Mouse (Mus musculus) liver, embryonic 13.5 days (tissue): Measurements from ENCODE around the gene Nup107. TPM values are rescaled to one million over a fixed set of nuclear protein-coding genes. Genes with fewer than 3 reads are reported as not detected.
"Not testable (repeated sequence)": the region's sequence is repeated elsewhere in the genome, so short reads cannot be mapped to it uniquely, and the experiment has no call there.

Experiments used
- ATAC-seq: fragments of 200-750 bp; cut with Nextera tagmentation; 2 replicates; pipeline ENCODE4 v1.8.0; 2017; ENCODE audit warnings: low read depth, mild to moderate bottlenecking, moderate number of reproducible peaks, moderate library complexity
- DNase-seq: peaks from one replicate; pipeline ENCODE4 v3.0.0; 2022
- H3K27ac ChIP-seq: fragments of 300-500 bp; sonication (generic); 2 replicates; pipeline ENCODE4 v1.5.1; 2015; ENCODE audit warnings: moderate library complexity, mild to moderate bottlenecking, inconsistent platforms
- H3K27me3 ChIP-seq: fragments of 300-500 bp; sonication (generic); 2 replicates; pipeline ENCODE4 v1.6.1; 2015; ENCODE audit warnings: mild to moderate bottlenecking, inconsistent platforms
- H3K36me3 ChIP-seq: fragments of 300-500 bp; sonication (generic); 2 replicates; pipeline ENCODE4 v1.6.1; 2015; ENCODE audit warnings: mild to moderate bottlenecking, inconsistent platforms
- H3K4me1 ChIP-seq: fragments of 300-500 bp; sonication (generic); replicated peaks from 2 replicates; pipeline ENCODE4 v1.6.1; 2015; ENCODE audit warnings: inconsistent platforms
- H3K4me2 ChIP-seq: fragments of 300-500 bp; sonication (generic); 2 replicates; pipeline ENCODE4 v1.6.1; 2015; ENCODE audit warnings: inconsistent platforms, mild to moderate bottlenecking, moderate library complexity
- H3K4me3 ChIP-seq: fragments of 300-500 bp; sonication (generic); replicated peaks from 2 replicates; pipeline ENCODE4 v1.5.1; 2015; ENCODE audit warnings: mild to moderate bottlenecking, inconsistent platforms
- H3K9ac ChIP-seq: fragments of 300-500 bp; sonication (generic); 2 replicates; pipeline ENCODE4 v1.6.1; 2015; ENCODE audit warnings: mild to moderate bottlenecking, inconsistent platforms
- H3K9me3 ChIP-seq: fragments of 300-500 bp; sonication (generic); replicated peaks from 2 replicates; pipeline ENCODE4 v1.6.1; 2016; ENCODE audit warnings: inconsistent platforms
- WGBS: fragments of 180-500 bp; shearing (Covaris S2); methylation state at CpG from one replicate; pipeline ENCODE4 v1.1.7; 2015; ENCODE audit not compliant: insufficient replicate concordance; 5-methylcytosine and 5-hydroxymethylcytosine counted together
- polyA plus RNA-seq: library from polyadenylated mRNA; unstranded; fragments of >200 nt; fragmentation: Nextera tagmentation; extraction: Ambion mirVana; gene quantifications from 2 replicates; pipeline ENCODE4 v1.2.1, GENCODE M21; 2015

Nup107 gene
- polyA plus RNA-seq, 1 experiment from 2014 or later, result 54.8 TPM

- no peaks in the 10 kb centered on the region for H3K36me3 ChIP-seq
- no peak for DNase-seq
- H3K4me1 ChIP-seq, result peaks cover 16% of the 10 kb centered on the region
- no peak overlapping the region; the same call in 1 of the 2 replicates for H3K27ac ChIP-seq
- H3K9ac ChIP-seq, result no peak overlapping the region
- H3K27me3 ChIP-seq, result no peaks in the 10 kb centered on the region
- H3K9me3 ChIP-seq, result no peaks in the 10 kb centered on the region
- no peak overlapping the region for H3K4me2 ChIP-seq
- ATAC-seq, result no peak
- WGBS, result 61% methylated on average over 19 of the region's 19 CpGs
- H3K4me3 ChIP-seq, result no peak overlapping the region
Measured at GRCm38 (mm10) chr10:117718161-117719119, 74.1 kb downstream of the Nup107 start.

- Histone ChIP-seq H3K27me3 (no peaks in the 10 kb centered on the region), H3K4me1 (peaks cover 16% of the 10 kb centered on the region), H3K27ac (no peak overlapping the region), H3K4me2 (no peak overlapping the region), H3K9me3 (no peaks in the 10 kb centered on the region), H3K9ac (no peak overlapping the region), H3K4me3 (no peak overlapping the region), H3K36me3 (no peaks in the 10 kb centered on the region)
- 5% methylated on average over 4 of the region's 4 CpGs for WGBS
- peak; percentile 53; the same call in 1 of the 2 replicates for ATAC-seq
- DNase-seq, result no peak
Measured at GRCm38 (mm10) chr10:117717583-117717982, 74.9 kb downstream of the Nup107 start.

DNA sequence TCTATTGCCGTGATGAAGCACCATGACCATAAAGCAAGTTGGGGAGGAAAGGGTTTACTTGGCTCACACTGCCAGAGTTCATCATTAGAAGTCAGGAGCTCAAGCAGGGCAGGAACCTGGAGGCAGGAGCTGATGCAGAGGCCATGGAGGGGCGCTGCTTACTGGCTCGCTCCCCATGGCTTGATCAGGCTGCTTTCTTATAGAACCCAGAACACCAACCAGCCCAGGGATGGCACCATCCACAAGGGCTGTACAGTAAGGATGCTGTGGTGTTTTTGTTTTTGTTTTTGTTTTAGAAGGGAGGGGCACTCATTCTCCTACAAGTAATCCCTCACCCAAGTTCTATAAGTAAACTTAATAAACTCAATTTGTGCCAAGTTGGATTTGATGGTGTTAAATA lies 75.8 kb downstream of the Nup107 start:
- H3K36me3 ChIP-seq, result no peaks in the 10 kb centered on the region
- DNase-seq (no peak), ATAC-seq (no peak)
- no peaks in the 10 kb centered on the region for H3K9me3 ChIP-seq
- WGBS, result 74% methylated on average over 3 of the region's 3 CpGs
- H3K4me2 ChIP-seq, result no peak overlapping the region
- H3K9ac ChIP-seq, result no peak overlapping the region
- H3K4me1 ChIP-seq, result peaks cover 23% of the 10 kb centered on the region
- no peak overlapping the region for H3K4me3 ChIP-seq
- no peak overlapping the region for H3K27ac ChIP-seq
- H3K27me3 ChIP-seq, result no peaks in the 10 kb centered on the region

- H3K4me2 ChIP-seq, ATAC-seq, H3K36me3 ChIP-seq, H3K27me3 ChIP-seq, H3K9ac ChIP-seq, H3K9me3 ChIP-seq, H3K4me3 ChIP-seq, DNase-seq, H3K27ac ChIP-seq: not testable (repeated sequence)
- H3K4me1 ChIP-seq, result peaks cover 31% of the 10 kb centered on the region
- WGBS, result 63% methylated on average over 1 of the region's 1 CpGs
Measured at GRCm38 (mm10) chr10:117715654-117716053, 76.9 kb downstream of the Nup107 start.

DNA sequence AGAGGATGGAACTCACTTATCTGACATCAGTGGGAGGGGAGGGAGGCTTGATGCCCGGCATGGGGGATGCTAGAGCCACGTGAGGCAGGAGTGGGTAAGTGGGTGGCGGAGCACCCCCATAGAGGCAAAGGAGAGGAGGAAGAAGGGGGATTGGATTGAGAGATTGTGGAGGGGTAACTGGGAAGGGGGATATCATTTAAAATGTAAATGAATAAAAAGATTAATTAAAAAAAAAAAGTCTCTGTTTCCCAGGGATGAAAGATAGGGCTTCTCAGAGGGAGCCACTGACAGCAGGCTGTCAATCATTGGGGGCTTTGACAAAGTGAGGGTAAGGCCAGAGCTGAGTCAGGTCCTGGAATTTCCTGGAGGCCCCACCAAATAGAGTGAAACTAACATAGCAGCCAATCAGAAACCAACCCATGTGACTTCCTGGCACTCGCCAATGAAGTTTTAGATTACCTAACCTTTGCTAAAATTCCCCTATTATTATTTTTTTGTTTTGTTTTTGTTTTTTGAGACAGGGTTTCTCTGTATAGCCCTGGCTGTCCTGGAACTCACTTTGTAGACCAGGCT lies 77.5 kb downstream of the Nup107 start:
- ATAC-seq, result no peak
- Histone ChIP-seq H3K36me3 (no peaks in the 10 kb centered on the region), H3K9ac (no peak overlapping the region), H3K9me3 (no peaks in the 10 kb centered on the region), H3K4me3 (no peak overlapping the region), H3K27ac (no peak overlapping the region), H3K27me3 (no peaks in the 10 kb centered on the region), H3K4me2 (no peak overlapping the region), H3K4me1 (peaks cover 31% of the 10 kb centered on the region)
- no peak for DNase-seq
- 51% methylated on average over 4 of the region's 4 CpGs for WGBS

DNA sequence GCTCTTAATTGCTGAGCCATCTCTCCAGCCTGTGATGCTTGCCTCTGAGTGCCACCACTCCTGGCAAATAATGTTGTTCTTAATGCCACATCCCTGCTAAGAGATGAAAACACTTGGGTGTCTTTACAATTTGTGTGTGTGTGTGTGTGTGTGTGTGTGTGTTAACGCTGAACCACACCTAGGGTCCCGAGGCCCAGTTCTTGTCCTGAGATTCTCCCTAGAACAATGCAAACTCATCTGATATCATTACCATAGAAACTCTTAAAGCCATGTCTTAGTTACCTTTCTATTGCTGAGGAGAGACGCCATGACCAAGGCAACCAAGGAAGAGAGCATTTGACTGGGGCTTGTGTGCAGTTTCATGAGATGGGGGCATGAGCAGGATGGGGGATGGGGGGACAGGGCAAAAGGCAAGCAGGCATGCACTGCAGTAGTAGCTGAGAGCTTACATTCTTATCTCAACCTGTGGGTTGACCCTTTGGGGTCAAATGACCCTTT lies 78.4 kb downstream of the Nup107 start:
- Histone ChIP-seq H3K27me3 (no peaks in the 10 kb centered on the region), H3K4me2 (no peak overlapping the region), H3K27ac (no peak overlapping the region; the same call in 1 of the 2 replicates), H3K9me3 (no peaks in the 10 kb centered on the region), H3K36me3 (no peaks in the 10 kb centered on the region), H3K4me1 (peaks cover 36% of the 10 kb centered on the region), H3K4me3 (no peak overlapping the region), H3K9ac (no peak overlapping the region)
- DNase-seq (no peak), ATAC-seq (no peak)
- 68% methylated on average over 3 of the region's 3 CpGs for WGBS

- Histone ChIP-seq H3K27ac (no peak overlapping the region), H3K9me3 (no peaks in the 10 kb centered on the region), H3K4me1 (peaks cover 39% of the 10 kb centered on the region), H3K27me3 (no peaks in the 10 kb centered on the region), H3K4me2 (no peak overlapping the region), H3K36me3 (peaks cover 3% of the 10 kb centered on the region; the same call in 1 of the 2 replicates), H3K9ac (no peak overlapping the region), H3K4me3 (no peak overlapping the region)
- ATAC-seq, result no peak
- 84% methylated on average over 8 of the region's 8 CpGs for WGBS
- DNase-seq, result no peak
Measured at GRCm38 (mm10) chr10:117713466-117713865, 79.0 kb downstream of the Nup107 start.

- H3K4me1 ChIP-seq, result peaks cover 35% of the 10 kb centered on the region
- no peak overlapping the region for H3K4me3 ChIP-seq
- no peak overlapping the region for H3K27ac ChIP-seq
- WGBS, result 78% methylated on average over 9 of the region's 9 CpGs
- H3K4me2 ChIP-seq, result no peak overlapping the region
- no peak overlapping the region for H3K9ac ChIP-seq
- H3K27me3 ChIP-seq, result no peaks in the 10 kb centered on the region
- peaks cover 5% of the 10 kb centered on the region; the same call in 1 of the 2 replicates for H3K36me3 ChIP-seq
- no peak for ATAC-seq
- DNase-seq, result no peak
- H3K9me3 ChIP-seq, result no peaks in the 10 kb centered on the region
Measured at GRCm38 (mm10) chr10:117712871-117713270, 79.6 kb downstream of the Nup107 start.

- Histone ChIP-seq H3K27me3 (no peaks in the 10 kb centered on the region), H3K27ac (peak overlapping the region; percentile 68; the same call in 1 of the 2 replicates), H3K36me3 (peaks cover 11% of the 10 kb centered on the region), H3K4me3 (no peak overlapping the region), H3K9ac (no peak overlapping the region), H3K4me1 (peaks cover 35% of the 10 kb centered on the region), H3K4me2 (no peak overlapping the region), H3K9me3 (no peaks in the 10 kb centered on the region)
- ATAC-seq (no peak), DNase-seq (no peak)
- WGBS, result 80% methylated on average over 9 of the region's 9 CpGs
Measured at GRCm38 (mm10) chr10:117712191-117712754, 80.2 kb downstream of the Nup107 start.

DNA sequence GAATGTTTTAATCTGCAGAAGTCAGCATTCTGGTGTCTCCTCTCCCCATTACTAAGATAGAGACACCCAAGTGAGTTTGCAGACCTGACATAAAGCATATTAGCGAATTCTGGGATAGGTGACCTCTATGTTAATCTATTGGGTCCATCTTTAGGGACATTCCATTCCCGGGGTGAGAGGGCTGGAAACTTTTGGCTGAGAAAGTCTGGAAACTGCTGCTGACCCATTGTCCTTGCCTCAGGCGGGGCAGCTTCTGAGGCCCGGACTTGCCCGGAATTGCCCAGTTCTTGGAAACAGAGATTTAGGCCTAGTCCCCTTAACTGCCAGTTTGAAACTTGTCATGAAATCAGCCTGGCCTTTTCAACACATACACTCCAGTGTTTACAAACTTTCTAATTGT lies 81.1 kb downstream of the Nup107 start:
- H3K4me3 ChIP-seq, result peak overlapping the region; percentile 94
- ATAC-seq (no peak), DNase-seq (no peak)
- H3K9me3 ChIP-seq, result no peaks in the 10 kb centered on the region
- WGBS, result 72% methylated on average over 5 of the region's 5 CpGs
- H3K4me2 ChIP-seq, result peak overlapping the region; percentile 81
- peaks cover 42% of the 10 kb centered on the region for H3K4me1 ChIP-seq
- H3K27me3 ChIP-seq, result no peaks in the 10 kb centered on the region
- H3K27ac ChIP-seq, result peak overlapping the region; percentile 68
- peaks cover 20% of the 10 kb centered on the region for H3K36me3 ChIP-seq
- H3K9ac ChIP-seq, result peak overlapping the region; percentile 99; the same call in 1 of the 2 replicates

- Histone ChIP-seq H3K27ac (peak within 1 kb of the TSS; percentile 95), H3K9me3 (no peaks in the 10 kb centered on the region), H3K36me3 (peaks cover 23% of the 10 kb centered on the region), H3K4me2 (peak within 1 kb of the TSS; percentile 81), H3K9ac (peak within 1 kb of the TSS; percentile 99), H3K27me3 (no peaks in the 10 kb centered on the region), H3K4me3 (peak within 1 kb of the TSS; percentile 94), H3K4me1 (peaks cover 42% of the 10 kb centered on the region)
- WGBS, result under 1% methylated on average over 52 of the region's 52 CpGs
- peak; percentile 93 for ATAC-seq
- DNase-seq, result peak; percentile 90
Measured at GRCm38 (mm10) chr10:117710604-117711141, 81.8 kb downstream of the Nup107 start, which contains the start of gene Mdm2. Gene Mdm2, minus strand, starts transcription at chr10:117710758.
